Mouse (Mus musculus) MEL (cell line): Measurements from ENCODE around the gene Cbx5. TPM values are rescaled to one million over a fixed set of nuclear protein-coding genes. Genes with fewer than 3 reads are reported as not detected.

Experiments
- DNase-seq: peaks from one replicate; pipeline ENCODE4 v3.0.0; 2011; ENCODE audit warnings: low read depth, low spot score
- H3K27ac ChIP-seq: 2 replicates; pipeline ENCODE4 v1.5.1; 2012; ENCODE audit warnings: low read depth, mild to moderate bottlenecking, control low read depth, low read length, moderate library complexity; ENCODE audit not compliant: control insufficient read depth
- H3K27me3 ChIP-seq, 2 experiments: fragments of 150-350 bp in 1 of 2; sonication (generic) in 1 of 2; 2 replicates each; pipeline ENCODE4 v1.6.1; 2012; ENCODE audit warnings: low read length in 2 of 2, mild to moderate bottlenecking in 2 of 2, improper control_type of control experiment in 1 of 2, moderate library complexity in 1 of 2; ENCODE audit not compliant: insufficient read depth in 2 of 2, control insufficient read depth in 1 of 2
- H3K36me3 ChIP-seq, 2 experiments: 2 replicates each; pipeline ENCODE4 v1.6.1; 2012 to 2014; ENCODE audit warnings: low read length in 2 of 2, improper control_type of control experiment in 1 of 2, inconsistent platforms in 1 of 2, mild to moderate bottlenecking in 1 of 2; ENCODE audit not compliant: insufficient read depth in 2 of 2, control insufficient read depth in 1 of 2
- H3K4me1 ChIP-seq, 2 experiments: fragments of 150-350 bp in 1 of 2; sonication (generic) in 1 of 2; 2 replicates each; pipeline ENCODE4 v1.6.1; 2012; ENCODE audit warnings: low read length in 2 of 2, improper control_type of control experiment in 1 of 2, mild to moderate bottlenecking in 1 of 2; ENCODE audit not compliant: insufficient read depth in 2 of 2, control insufficient read depth in 1 of 2
- H3K4me3 ChIP-seq, 2 experiments: fragments of 150-350 bp in 1 of 2; sonication (generic) in 1 of 2; 2 replicates each; pipeline ENCODE4 v1.5.1; 2012; ENCODE audit warnings: low read depth in 2 of 2, low read length in 2 of 2, mild to moderate bottlenecking in 2 of 2, moderate library complexity in 2 of 2, control low read depth in 1 of 2, improper control_type of control experiment in 1 of 2; ENCODE audit not compliant: control insufficient read depth in 1 of 2, insufficient read depth in 1 of 2
- H3K79me2 ChIP-seq: 2 replicates; pipeline ENCODE4 v1.6.1; 2012; ENCODE audit warnings: mild to moderate bottlenecking, low read length, moderate library complexity; ENCODE audit not compliant: control insufficient read depth, poor library complexity, insufficient read depth
- H3K9ac ChIP-seq: 2 replicates; pipeline ENCODE4 v1.6.1; 2012; ENCODE audit warnings: low read depth, mild to moderate bottlenecking, control low read depth, low read length, moderate library complexity; ENCODE audit not compliant: control insufficient read depth, poor library complexity, severe bottlenecking
- H3K9me3 ChIP-seq: fragments of 150-350 bp; sonication (generic); replicated peaks from 2 replicates; pipeline ENCODE4 v1.6.1; 2012; ENCODE audit warnings: mild to moderate bottlenecking, low read length, improper control_type of control experiment, moderate library complexity; ENCODE audit not compliant: insufficient read depth
- BHLHE40 ChIP-seq: IDR thresholded peaks from 2 replicates; pipeline ENCODE4 v1.6.1; 2012; ENCODE audit warnings: low read depth, mild to moderate bottlenecking, inconsistent platforms, low read length, improper control_type of control experiment, borderline replicate concordance
- CHD1 ChIP-seq: IDR thresholded peaks from 2 replicates; pipeline ENCODE4 v1.6.1; 2012; ENCODE audit warnings: low read depth, mild to moderate bottlenecking, inconsistent platforms, low read length, improper control_type of control experiment
- CTCF ChIP-seq, 3 experiments: IDR thresholded peaks in 2 of 3; conservative IDR thresholded peaks in 1 of 3; 2 replicates each; pipeline ENCODE4 v1.5.1; 2011 to 2012; ENCODE audit warnings: low read length in 3 of 3, low read depth in 2 of 3, mild to moderate bottlenecking in 2 of 3, improper control_type of control experiment in 1 of 3, inconsistent platforms in 1 of 3, mixed read lengths in 1 of 3, moderate library complexity in 1 of 3; ENCODE audit not compliant: control insufficient read depth in 1 of 3, insufficient read depth in 1 of 3, poor library complexity in 1 of 3, severe bottlenecking in 1 of 3
- E2F4 ChIP-seq: IDR thresholded peaks from 2 replicates; pipeline ENCODE4 v1.6.1; 2011; ENCODE audit warnings: low read depth, low read length, improper control_type of control experiment, borderline replicate concordance
- ELF1 ChIP-seq: IDR thresholded peaks from 2 replicates; pipeline ENCODE4 v1.6.1; 2014; ENCODE audit warnings: low read depth, mild to moderate bottlenecking, inconsistent platforms, low read length, improper control_type of control experiment, moderate library complexity
- ETS1 ChIP-seq: IDR thresholded peaks from 2 replicates; pipeline ENCODE4 v1.6.1; 2012; ENCODE audit warnings: low read depth, mild to moderate bottlenecking, inconsistent platforms, low read length, improper control_type of control experiment, moderate library complexity
- GABPA ChIP-seq: IDR thresholded peaks from 2 replicates; pipeline ENCODE4 v1.6.1; 2012; ENCODE audit warnings: low read depth, mild to moderate bottlenecking, inconsistent platforms, low read length, improper control_type of control experiment, moderate library complexity
- GATA1 ChIP-seq: IDR thresholded peaks from 2 replicates; pipeline ENCODE4 v1.6.1; 2011; ENCODE audit warnings: low read depth, low read length, improper control_type of control experiment
- JUND ChIP-seq: IDR thresholded peaks from 2 replicates; pipeline ENCODE4 v1.6.1; 2011; ENCODE audit warnings: low read depth, mild to moderate bottlenecking, improper control_type of control experiment, low read length
- KAT2A ChIP-seq: conservative IDR thresholded peaks from 2 replicates; pipeline ENCODE4 v1.6.1; 2012; ENCODE audit warnings: low read depth, low read length, improper control_type of control experiment, inconsistent platforms
- MAFK ChIP-seq: IDR thresholded peaks from 2 replicates; pipeline ENCODE4 v1.6.1; 2011; ENCODE audit warnings: low read depth, mild to moderate bottlenecking, low read length, improper control_type of control experiment, borderline replicate concordance
- MAZ ChIP-seq: IDR thresholded peaks from 2 replicates; pipeline ENCODE4 v1.6.1; 2012; ENCODE audit warnings: low read depth, mild to moderate bottlenecking, inconsistent platforms, low read length, improper control_type of control experiment
- MEF2A ChIP-seq: IDR thresholded peaks from 2 replicates; pipeline ENCODE4 v1.6.1; 2014; ENCODE audit warnings: low read depth, mild to moderate bottlenecking, inconsistent platforms, low read length, improper control_type of control experiment; ENCODE audit not compliant: poor library complexity, insufficient replicate concordance, severe bottlenecking; ENCODE audit errors: extremely low read depth
- MYC ChIP-seq: IDR thresholded peaks from 2 replicates; pipeline ENCODE4 v1.6.1; 2011; ENCODE audit warnings: low read depth, mild to moderate bottlenecking, low read length, improper control_type of control experiment, moderate library complexity
- NELFE ChIP-seq: IDR thresholded peaks from 2 replicates; pipeline ENCODE4 v1.6.1; 2011; ENCODE audit warnings: low read depth, low read length, improper control_type of control experiment
- NRF1 ChIP-seq: IDR thresholded peaks from 2 replicates; pipeline ENCODE4 v1.6.1; 2014; ENCODE audit warnings: low read depth, mild to moderate bottlenecking, inconsistent platforms, low read length, improper control_type of control experiment, moderate library complexity; ENCODE audit not compliant: poor library complexity, insufficient read depth, severe bottlenecking
- POLR2A ChIP-seq, 2 experiments: IDR thresholded peaks; 2 replicates each; pipeline ENCODE4 v1.6.1; 2011 to 2012; ENCODE audit warnings: low read length in 2 of 2, mild to moderate bottlenecking in 2 of 2, control low read depth in 1 of 2, improper control_type of control experiment in 1 of 2, low read depth in 1 of 2, moderate library complexity in 1 of 2; ENCODE audit not compliant: control insufficient read depth in 1 of 2, insufficient read depth in 1 of 2, poor library complexity in 1 of 2
- POLR2AphosphoS2 ChIP-seq: IDR thresholded peaks from 2 replicates; pipeline ENCODE4 v1.6.1; 2011; ENCODE audit warnings: low read length, improper control_type of control experiment
- POLR2AphosphoS5 ChIP-seq: IDR thresholded peaks from 2 replicates; pipeline ENCODE4 v1.6.1; 2012; ENCODE audit warnings: low read depth, borderline replicate concordance, mild to moderate bottlenecking, inconsistent platforms, low read length, moderate library complexity, mixed read lengths
- RAD21 ChIP-seq: IDR thresholded peaks from 2 replicates; pipeline ENCODE4 v1.6.1; 2011; ENCODE audit warnings: mild to moderate bottlenecking, low read depth, low read length, improper control_type of control experiment
- TAL1 ChIP-seq: IDR thresholded peaks from 2 replicates; pipeline ENCODE4 v1.6.1; 2012; ENCODE audit warnings: mild to moderate bottlenecking, inconsistent platforms, low read length, moderate library complexity, mixed read lengths
- USF2 ChIP-seq, 2 experiments: IDR thresholded peaks; 2 replicates each; pipeline ENCODE4 v1.6.1; 2011 to 2012; ENCODE audit warnings: improper control_type of control experiment in 2 of 2, low read length in 2 of 2, borderline replicate concordance in 1 of 2, inconsistent platforms in 1 of 2, low read depth in 1 of 2, mild to moderate bottlenecking in 1 of 2; ENCODE audit not compliant: insufficient read depth in 1 of 2
- ZC3H11A ChIP-seq: IDR thresholded peaks from 2 replicates; pipeline ENCODE4 v1.6.1; 2012; ENCODE audit warnings: low read depth, mild to moderate bottlenecking, inconsistent platforms, low read length, improper control_type of control experiment
- ZKSCAN1 ChIP-seq: IDR thresholded peaks from 2 replicates; pipeline ENCODE4 v1.6.1; 2012; ENCODE audit warnings: low read depth, mild to moderate bottlenecking, inconsistent platforms, low read length, improper control_type of control experiment, moderate library complexity
- ZMIZ1 ChIP-seq: IDR thresholded peaks from 2 replicates; pipeline ENCODE4 v1.6.1; 2012; ENCODE audit warnings: low read depth, mild to moderate bottlenecking, inconsistent platforms, low read length, improper control_type of control experiment, moderate library complexity
- polyA plus RNA-seq, 2 experiments: library from polyadenylated mRNA; stranded (reverse) in 1 of 2; unstranded in 1 of 2; fragments of >175 nt in 1 of 2; fragments of >200 nt in 1 of 2; gene quantifications; 2 replicates each; pipeline versions ENCODE4 v1.2.1 to v1.2.4; 2012; ENCODE audit warnings: low replicate concordance in 2 of 2, low read depth in 1 of 2; ENCODE audit not compliant: insufficient read length in 2 of 2, insufficient read depth in 1 of 2, missing spikeins in 1 of 2
- total RNA-seq: library from RNA; depleted of rRNA; stranded (reverse); fragments of 300-350 nt; gene quantifications from 2 replicates; pipeline ENCODE4 v1.2.3, GENCODE M21; 2012

The Cbx5 gene
- total and polyA plus RNA-seq, 3 experiments, result 39.8 to 67.1 (median 42.4) TPM

DNA sequence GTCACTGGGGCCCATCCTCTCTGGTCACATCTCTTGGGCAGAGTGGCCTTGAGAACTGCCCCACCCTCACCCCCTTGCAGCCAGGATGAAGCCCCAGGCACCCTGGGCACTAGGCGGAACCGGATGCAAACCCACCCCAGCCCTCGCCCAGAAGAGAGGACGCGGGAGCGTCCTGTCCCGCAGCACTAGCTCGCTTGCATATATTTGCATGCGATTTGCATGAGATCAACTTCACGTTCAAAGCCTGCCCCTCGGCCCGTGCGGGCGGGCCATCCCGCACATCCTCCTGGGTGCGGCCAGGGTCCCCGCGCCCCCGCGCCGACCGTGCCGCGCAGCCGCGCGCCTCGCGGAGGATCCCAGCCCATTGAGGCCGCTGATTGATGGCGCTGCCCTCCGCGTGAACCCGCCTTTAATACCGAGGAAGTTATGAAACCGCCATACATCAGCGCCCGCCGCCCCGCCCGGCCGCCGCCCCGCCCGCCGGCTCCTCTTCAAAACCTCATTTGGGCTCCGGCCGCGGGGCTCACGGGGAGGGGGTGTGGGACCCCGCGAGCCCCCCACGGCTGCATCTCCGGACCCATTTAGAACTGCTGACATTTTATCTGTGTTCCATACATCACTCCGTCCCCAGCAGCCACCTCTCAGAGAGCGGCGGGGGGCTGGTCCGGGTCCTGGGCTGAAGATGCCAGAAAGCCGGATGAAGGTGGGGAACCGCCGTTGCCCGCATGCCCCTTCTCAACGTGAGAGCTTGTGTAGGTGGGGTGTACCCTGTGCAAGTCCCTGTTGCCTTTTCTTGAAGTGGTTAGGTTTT lies 70.6 kb downstream of the Cbx5 start:
- H3K4me1 ChIP-seq, result peaks cover 0 to 19% of the 10 kb centered on the region in 2 experiments
- H3K79me2 ChIP-seq, result no peaks in the 10 kb centered on the region; the same call in 1 of the 2 replicates
- peak overlapping the region; percentile 69 for H3K9ac ChIP-seq
- no peaks in the 10 kb centered on the region for H3K27me3 ChIP-seq
- TF ChIP-seq POLR2AphosphoS2 (no peak), POLR2A (IDR thresholded peaks at IDR 0.05; ENCODE audit: control insufficient read depth in 1 of 2, insufficient read depth in 1 of 2, low read depth in 1 of 2, low read length in 2 of 2, poor library complexity in 1 of 2) (no peak; a peak in 1 of 4 replicates), ELF1 (no peak), POLR2AphosphoS5 (no peak), JUND (no peak), ZMIZ1 (peak; percentile 43; the same call in 1 of the 2 replicates), ZKSCAN1 (no peak), CHD1 (no peak), CTCF (IDR thresholded peaks at IDR 0.05 in 2 of 3, conservative IDR thresholded peaks at IDR 0.05 in 1 of 3; ENCODE audit: control insufficient read depth in 1 of 3, insufficient read depth in 1 of 3, low read depth in 2 of 3, low read length in 3 of 3, poor library complexity in 1 of 3, severe bottlenecking in 1 of 3) (no peak), GABPA (no peak), NRF1 (peak; percentile 45; the same call in 1 of the 2 replicates), GATA1 (no peak), RAD21 (no peak), MYC (no peak), MEF2A (no peak), KAT2A (no peak)
- H3K4me3 ChIP-seq, result peak overlapping the region; percentile 71 to 75
- H3K36me3 ChIP-seq, result 0 out of 4 replicates have a peak, but pooled peaks cover 0 to under 1% of the 10 kb centered on the region in 2 experiments
- peak; percentile 47 for DNase-seq
- no peaks in the 10 kb centered on the region for H3K9me3 ChIP-seq
- no peak overlapping the region for H3K27ac ChIP-seq

DNA sequence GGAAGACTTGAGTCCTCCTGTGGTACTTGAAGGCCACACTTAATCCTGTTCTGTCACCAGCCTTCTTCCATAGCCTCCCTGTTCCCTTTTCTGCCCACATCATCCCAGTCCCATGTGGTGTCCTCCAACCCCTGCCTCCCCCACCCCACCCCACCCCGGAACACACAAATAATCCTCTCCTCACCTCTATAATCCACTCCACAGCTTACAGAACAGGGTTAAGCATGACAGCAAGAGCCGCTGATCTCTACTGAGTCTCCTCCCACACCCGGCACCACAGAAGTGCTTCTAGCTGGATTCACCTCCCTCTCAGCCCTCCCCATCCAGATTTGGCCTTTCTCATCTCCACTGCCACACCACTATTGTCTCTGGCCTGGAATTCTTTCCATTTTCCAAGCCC lies 71.8 kb downstream of the Cbx5 start:
- TF ChIP-seq BHLHE40 (no peak), MEF2A (no peak), E2F4 (no peak), TAL1 (no peak), MYC (no peak), JUND (no peak), ZC3H11A (no peak), NELFE (no peak), GATA1 (no peak), ETS1 (no peak), MAZ (no peak), USF2 (IDR thresholded peaks at IDR 0.05; ENCODE audit: borderline replicate concordance in 1 of 2, insufficient read depth in 1 of 2, low read depth in 1 of 2, low read length in 2 of 2) (no peak), MAFK (no peak), ZMIZ1 (no peak)
- Histone ChIP-seq H3K79me2 (peaks cover 2% of the 10 kb centered on the region; the same call in 1 of the 2 replicates), H3K4me3 (no peak overlapping the region), H3K4me1 (peaks cover 2 to 20% of the 10 kb centered on the region in 2 experiments), H3K27ac (no peak overlapping the region), H3K27me3 (no peaks in the 10 kb centered on the region), H3K9ac (no peak overlapping the region), H3K36me3 (0 out of 4 replicates have a peak, but pooled peaks cover 0 to 2% of the 10 kb centered on the region in 2 experiments), H3K9me3 (no peaks in the 10 kb centered on the region)
- no peak for DNase-seq
